Mouse (Mus musculus) testis, postnatal 14 days (tissue): Measurements from ENCODE around the gene Heph.
A peak's percentile ranks its signal among the peaks of the same experiment; 100 is the strongest.
"Not testable (repeated sequence)": the region's sequence is repeated elsewhere in the genome, so short reads cannot be mapped to it uniquely, and the experiment has no call there.

ENCODE experiments used
- DNase-seq: peaks from one replicate; pipeline ENCODE4 v3.0.0; 2021; ENCODE audit warnings: low spot score

Gene Heph

GRCm38 (mm10) chrX:96455149-96455548, at the start of gene Heph:
Heph (plus strand) TSS chrX:96455359.
- DNase-seq: no peak

DNA sequence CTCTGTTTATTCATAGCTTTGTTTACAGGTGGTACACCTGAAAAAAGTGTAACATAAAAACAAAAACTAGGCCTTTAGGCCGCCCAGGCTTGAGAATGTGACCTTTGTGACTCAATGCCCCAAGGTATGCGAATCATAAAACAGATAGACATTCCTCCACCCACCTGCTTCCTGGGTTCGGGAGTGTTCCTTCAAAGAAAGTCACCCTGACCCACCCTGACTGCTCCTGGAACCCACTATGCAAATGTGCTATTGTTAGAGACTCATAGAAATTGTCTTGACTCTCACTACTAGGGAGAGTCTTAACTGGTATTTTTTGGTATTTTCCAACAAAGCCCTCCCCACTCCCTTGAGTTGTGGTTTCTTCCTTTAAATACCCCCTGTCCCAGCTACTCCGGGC, 39.8 kb upstream of the Heph start:
- not testable (repeated sequence) for DNase-seq

- DNase-seq: no peak
These were observed 38.2 kb upstream of the Heph start for GRCm38 (mm10) chrX:96416970-96417369.

DNA sequence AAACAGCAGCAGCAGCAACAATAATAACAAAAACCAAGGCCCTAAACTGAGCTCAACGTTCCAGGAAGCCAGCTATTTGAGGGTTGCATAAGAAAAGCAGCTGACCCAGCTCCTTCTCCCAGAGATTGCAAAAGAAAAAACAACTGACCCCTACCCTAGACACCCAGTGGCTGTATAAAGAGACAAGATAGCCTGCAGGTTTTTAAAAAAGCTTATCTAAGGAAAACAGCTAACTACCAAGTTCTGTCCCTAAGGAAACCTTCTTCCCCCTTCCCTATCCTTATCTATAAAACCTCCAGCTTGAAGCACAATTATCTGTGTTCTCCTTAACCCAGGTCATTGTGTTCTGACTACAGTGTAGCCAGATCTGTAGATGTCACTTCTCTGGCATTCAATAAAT, 37.4 kb upstream of the Heph start:
- no peak for DNase-seq

DNA sequence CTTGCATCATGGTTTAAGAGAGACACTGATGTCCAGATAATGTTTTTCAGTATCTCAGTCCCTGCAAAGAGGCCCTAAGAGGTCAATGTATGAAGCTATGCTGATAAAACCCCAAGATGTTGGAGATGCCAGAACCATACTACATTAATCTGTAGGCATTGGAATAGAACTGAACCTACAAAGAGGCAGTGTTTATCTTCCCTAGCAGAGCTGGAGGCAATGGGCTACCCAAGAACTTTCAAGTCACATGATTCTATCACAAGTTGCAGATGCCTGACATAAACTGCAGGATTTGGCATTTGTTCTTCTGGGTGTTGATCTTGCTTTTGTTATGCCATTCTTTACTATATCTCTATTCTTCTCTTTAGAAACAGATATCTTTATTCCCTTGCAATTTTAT, 35.8 kb upstream of the Heph start:
- DNase-seq: no peak

DNA sequence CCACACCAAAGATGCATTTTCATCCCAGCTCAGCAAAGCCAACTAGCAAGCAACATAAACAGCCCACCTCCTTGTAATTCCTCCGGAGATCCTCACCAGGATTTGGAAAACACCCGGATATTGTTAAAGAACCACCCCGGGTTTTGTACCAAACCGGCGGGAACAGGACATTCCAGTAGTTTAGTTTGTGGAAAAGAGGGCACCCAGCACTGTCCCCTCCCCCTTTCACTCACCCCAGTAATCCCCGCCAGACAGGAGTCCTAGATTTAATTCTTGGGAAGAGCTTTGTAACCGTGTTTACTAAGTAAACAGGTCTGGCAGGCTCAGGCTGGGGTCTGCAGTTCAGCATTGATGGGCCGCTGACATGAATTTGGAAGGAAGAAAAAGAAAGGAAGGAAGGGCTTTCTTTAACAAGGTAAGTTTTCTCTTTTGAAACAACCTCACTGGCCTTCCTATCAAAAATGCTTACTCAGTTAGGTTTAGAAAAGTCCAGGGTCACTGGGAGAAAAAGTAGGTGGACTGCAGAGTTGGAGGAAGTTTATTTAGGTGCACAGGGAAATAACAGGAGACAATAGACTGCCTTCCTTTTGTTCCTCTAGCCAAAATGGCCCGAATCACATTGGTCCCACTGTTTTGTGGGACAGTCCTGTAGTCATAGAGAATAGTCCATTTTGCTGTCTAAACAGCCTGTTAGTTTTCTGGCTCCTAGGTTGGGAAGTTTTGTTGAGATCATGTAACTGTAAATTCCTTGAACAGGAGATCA, 1.2 kb downstream of the Heph start, which contains the start of gene Hsf3:
Gene Hsf3, minus strand, starts transcription at position 94 of the 763 bp plus-strand sequence.
- peak; percentile 4 for DNase-seq

DNA sequence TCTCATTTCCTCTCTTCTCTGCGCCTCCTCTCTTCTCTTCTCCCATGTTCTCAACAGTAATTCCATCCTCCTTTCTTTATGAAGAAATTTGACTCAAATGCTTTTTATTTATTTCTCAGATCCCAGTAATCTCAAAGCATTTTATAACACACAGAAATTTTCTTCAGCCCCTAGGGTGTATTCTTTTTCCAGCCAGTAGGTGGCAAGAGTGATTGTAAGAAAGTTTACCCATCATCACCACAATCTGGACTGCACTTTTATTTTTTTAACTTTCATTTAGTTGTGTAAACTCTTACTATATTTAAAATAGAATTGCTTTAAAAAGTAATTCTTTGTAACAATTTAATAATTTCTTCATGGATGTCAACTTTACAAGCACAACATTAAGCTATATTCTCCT, 46.4 kb downstream of the Heph start:
- no peak for DNase-seq
